Mouse (Mus musculus): Measurements from ENCODE around the gene Klhl32. TPM values are rescaled to one million over a fixed set of nuclear protein-coding genes. Genes with fewer than 3 reads are reported as not detected.

Gene Klhl32
- polyA plus RNA-seq, 1 experiment from 2014 or later: 13.1 TPM

DNA sequence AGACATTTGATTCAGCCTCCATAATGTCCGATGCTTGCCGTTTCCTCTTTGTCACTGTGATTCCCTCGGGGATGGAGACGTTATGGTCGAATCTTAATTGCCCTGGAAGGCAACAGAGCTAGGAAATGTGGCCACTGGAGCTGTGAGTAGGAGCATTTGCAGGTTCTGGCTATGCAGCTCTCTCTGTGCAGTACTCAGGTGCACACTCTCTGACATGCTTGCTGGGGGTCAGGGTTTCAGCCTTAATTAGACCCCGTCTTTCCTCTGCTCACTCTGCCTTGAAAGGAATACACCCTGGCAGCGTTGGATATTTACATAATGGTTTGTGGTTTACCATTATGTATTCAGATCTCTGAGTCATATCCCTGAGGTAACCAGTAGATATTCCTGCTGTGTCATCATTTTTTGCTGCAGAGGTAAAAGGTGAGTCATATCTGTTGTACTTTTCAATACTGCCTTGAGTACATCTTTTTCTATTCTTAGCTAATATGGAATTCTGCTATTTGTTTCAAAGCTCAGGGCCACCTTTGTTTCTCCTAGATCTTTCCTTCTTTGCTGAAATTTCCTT, 281.9 kb downstream of the Klhl32 start:
- no peaks in the 10 kb centered on the region for H3K9me3 ChIP-seq (replicated peaks)
- H3K4me2 ChIP-seq (replicated peaks): no peak overlapping the region
- no peaks in the 10 kb centered on the region for H3K36me3 ChIP-seq
- H3K27me3 ChIP-seq: no peaks in the 10 kb centered on the region
- 55% methylated on average over 7 of the region's 7 CpGs for WGBS
- no peak overlapping the region for H3K4me3 ChIP-seq
- 0 out of 2 replicates have a peak, but pooled peaks cover 2% of the 10 kb centered on the region for H3K4me1 ChIP-seq
- no peak overlapping the region for H3K9ac ChIP-seq
- H3K27ac ChIP-seq: no peak overlapping the region
- ATAC-seq (ENCODE audit: low FRiP score): peak; percentile 67

DNA sequence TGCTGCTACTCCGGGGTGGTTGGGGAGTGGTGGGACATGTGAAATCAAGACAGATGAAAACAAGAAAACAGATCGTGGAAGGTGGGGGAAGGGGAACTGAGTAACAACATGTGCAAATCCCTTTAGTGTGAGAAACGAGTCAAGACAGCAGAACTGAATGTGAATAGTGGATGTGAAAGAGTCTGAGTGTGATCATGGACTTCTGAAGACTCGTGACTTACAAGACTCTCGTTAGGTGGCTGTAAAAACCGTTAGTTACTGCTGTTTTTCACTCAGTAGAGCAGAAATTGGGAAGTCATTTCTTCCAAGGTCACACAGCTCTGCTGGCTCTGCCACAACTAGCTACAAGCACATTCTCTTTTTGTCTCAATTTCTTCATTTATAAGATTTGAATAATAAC, 282.9 kb downstream of the Klhl32 start:
- ATAC-seq (ENCODE audit: low FRiP score): no peak
- Histone ChIP-seq H3K27me3 (no peaks in the 10 kb centered on the region), H3K9ac (no peak overlapping the region), H3K4me3 (no peak overlapping the region), H3K36me3 (no peaks in the 10 kb centered on the region), H3K4me1 (0 out of 2 replicates have a peak, but pooled peaks cover 2% of the 10 kb centered on the region), H3K27ac (no peak overlapping the region), H3K4me2 (replicated peaks) (no peak overlapping the region), H3K9me3 (replicated peaks) (no peaks in the 10 kb centered on the region)
- WGBS: 77% methylated on average over 6 of the region's 6 CpGs

Other genes with a start within 250 kb of the Klhl32 start
- 54.2 and 58.4 TPM in 2 replicates for gene Ndufaf4, start 47.0 kb upstream of the Klhl32 start, polyA plus RNA-seq (2016; fragmentation: Nextera tagmentation; extraction: Ambion mirVana)
- 1.6 and 2.3 TPM in 2 replicates for gene Gpr63, start 115.3 kb upstream of the Klhl32 start, polyA plus RNA-seq (2016; fragmentation: Nextera tagmentation; extraction: Ambion mirVana)